Mouse (Mus musculus) fibroblast of lung, adult 2 months (primary cell): Measurements from ENCODE around the gene Caskin2.

Source experiments
- DNase-seq: peaks from one replicate; pipeline ENCODE4 v3.0.0-alpha.2; 2011; ENCODE audit warnings: low read depth

Caskin2 gene

DNA sequence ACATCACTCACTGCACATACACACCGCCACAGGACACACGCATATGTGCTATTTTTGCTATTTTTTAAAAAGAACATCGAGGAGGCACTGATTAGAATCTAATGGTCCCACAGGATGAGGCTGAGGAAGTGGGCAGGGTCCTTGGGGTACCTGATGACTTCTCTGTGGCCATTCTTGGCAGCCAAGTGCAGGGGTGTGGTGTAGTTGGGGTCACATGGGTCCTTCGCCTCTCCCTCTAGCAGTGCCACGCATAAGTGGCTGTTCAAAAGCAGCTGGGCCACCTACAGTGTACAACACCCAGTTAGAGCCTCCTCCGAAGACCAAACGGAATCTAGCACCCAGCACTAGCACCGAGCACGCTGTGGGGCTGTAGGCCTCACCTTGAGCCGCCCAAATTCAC, 7.3 kb downstream of the Caskin2 start:
- DNase-seq: no peak

DNA sequence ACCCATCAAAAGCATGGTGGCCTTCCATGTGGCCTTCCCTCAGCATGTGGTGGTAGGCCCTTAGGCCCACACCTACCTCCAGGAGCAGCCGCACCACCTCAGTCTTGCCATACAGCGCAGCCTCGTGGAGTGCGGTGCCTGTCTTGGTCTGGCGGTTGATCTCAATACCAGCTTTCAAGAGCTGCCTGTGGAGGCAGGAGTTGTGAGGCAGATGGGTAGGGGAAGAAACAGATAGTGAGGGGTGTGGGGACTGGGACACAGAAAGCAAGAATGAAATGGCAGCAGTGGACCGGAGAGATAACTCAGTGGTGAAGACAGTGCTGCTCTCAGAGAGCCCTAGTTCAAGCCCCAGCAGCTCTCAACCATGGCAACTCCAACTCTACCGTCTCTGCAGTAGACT, 8.4 kb downstream of the Caskin2 start:
- DNase-seq: no peak

DNA sequence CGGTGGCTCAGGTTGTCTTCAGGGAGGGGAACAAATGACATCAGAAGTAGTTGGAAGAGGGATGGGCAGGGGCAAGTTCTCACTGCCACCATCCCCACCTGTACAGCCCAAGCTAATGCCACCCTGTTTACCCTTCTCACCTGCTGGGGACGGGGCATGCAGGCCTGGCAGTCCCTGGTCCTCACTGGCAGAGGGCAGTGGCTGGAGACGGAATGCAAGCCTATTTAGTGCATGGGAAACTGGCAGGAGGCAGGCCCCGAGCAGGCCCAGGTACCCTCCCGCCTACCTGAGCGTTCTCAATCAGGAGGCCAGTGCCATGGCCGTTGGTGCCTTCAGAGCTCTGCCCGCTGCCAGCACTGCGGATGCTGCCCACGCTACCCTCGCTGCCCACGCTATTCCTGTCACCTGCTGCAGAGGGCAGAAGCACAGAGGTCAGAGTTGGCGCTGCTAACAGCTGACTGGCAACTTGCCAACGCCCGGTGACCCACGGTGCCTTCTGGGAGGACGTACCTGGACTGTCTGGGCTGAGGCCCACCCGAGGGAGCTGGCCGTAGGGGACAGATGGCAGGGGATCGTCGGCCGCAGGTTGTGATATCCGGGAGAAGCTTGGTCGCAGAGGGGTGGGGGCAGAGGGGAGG, 10.2 kb downstream of the Caskin2 start:
- DNase-seq: no peak

DNA sequence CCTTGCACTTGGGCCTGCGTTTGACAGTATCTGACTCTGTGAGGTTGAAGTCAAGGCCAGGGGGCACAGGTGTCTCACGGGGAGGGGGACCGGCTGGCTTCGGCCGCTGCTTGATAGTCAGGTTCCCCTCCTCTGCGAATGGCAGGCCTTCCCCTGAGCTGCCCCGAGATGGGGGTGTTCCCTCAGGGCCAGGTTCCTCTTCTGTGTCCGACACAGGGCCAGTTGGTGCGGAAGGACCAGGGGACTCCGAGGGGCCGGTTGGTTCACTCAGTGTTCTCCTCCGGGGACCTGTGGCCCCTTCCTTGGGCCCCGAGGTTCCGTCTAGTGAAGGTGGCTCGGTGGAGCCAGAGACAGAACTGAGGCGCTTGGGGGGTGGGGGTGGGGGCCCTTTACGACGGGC, 12.5 kb downstream of the Caskin2 start:
- no peak for DNase-seq

DNA sequence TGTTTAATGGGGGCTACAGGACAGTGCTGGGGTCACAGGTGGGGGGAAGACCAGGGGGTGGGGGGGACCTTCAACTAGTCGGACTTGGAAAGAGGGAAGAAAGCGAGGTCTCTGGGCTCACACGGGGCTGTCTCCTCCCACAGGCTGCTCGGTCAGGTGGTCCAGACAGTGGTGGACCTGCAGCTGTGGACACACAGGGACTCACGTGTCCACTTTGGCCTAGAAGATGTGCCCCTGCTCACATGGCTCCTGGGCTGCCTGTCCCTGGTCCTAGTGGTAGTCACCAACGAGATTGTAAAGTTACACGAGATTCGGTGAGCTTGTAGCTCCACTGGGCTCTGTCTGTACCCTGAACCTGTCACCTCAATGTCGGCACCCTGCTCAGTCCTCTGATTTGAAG, 15.8 kb downstream of the Caskin2 start:
- DNase-seq: no peak

DNA sequence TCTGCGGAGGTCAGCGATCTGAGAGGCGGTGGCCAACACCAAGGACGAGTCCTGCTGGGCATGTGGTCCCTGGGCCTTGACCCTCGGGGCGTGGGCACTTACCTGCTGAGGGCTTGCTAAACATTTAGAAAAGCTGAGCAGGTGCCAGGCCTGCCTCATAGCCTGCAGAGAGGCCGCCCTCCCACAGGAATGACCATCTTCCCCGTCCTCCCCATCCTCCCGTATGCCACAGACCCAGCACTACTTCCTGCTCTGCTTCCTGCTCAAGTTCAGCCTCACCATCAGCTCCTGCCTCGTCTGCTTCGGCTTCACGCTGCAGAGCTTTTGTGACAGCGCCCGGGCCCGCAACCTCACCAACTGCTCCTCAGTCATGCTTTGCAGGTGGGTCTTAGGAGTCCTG, 16.5 kb downstream of the Caskin2 start:
- DNase-seq: no peak

DNA sequence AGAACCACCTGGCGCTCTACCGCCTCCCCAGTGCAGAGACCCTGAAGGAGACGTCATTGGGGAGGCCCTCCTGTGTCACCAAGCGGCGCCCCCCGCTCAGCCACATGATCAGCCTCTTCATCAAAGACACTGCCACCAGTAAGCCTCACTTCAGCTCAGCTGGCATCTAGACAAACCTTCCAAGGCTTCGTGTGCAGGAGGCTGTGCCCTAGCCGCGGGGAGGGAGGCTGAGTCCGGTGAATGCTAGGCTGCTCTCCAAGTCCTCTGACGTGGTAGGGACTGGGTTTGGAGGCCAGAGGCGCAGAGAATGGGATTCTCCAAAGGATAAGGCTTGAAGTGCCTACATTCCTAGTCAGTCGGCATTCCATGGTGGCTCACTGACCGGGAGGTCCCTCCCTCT, 21.1 kb downstream of the Caskin2 start:
- no peak for DNase-seq

DNA sequence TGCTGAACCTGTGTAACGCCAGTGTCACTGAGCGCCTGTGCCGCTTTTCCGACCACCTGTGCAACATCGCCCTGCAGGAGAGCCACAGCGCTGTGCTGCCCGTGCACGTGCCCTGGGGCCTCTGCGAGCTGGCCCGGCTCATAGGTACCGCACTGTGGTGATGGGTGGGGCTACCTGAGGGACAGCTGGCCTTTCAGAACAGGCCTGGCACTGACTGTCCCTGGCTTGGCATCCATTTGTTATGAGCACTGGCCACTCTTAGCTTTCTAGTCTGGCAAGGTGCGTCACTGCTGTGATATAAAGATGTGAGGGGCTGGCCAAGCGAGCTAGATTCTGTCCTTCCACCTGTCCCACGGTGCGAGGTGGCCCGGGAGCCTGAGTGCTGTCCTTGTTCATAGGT, 21.5 kb downstream of the Caskin2 start:
- DNase-seq: no peak

DNA sequence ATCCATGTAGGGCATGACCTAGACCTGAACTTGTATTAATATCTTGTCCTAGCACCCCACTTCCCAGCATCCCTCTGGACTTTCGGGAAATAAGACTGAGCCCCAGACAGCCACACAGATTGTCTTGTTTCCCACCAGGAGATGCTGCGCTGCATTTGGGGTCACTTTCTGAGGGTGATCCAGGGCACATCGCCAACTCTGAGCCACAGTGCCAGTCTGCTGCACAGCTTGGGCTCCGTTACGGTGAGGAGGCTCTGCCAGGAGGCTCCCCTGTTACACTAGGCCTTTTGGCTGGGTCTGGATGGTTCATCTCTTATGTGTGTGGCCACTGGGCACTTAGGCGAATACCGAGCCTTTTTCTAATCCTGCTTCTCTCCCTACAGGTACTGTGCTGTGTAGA, 23.7 kb downstream of the Caskin2 start:
- DNase-seq: no peak

DNA sequence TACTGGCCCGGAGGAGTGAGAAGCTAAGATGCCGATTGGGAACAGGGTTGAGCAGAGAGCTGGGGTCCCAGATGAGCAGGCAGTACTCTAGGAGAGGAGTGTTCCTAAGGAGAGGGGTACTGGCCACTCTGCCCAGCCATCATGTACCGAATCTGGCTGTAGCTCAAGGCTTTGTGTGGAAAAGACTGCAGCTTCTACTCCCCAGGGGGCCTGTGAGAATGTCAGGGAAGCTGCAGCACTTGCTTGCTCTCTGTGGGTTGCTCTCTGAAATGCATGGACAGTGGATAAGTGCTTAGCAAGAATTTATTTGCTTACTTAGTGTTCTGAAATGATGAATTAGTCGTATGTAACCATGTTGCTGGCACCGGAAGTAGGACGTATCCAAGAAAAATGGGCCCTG, 27.0 kb downstream of the Caskin2 start:
- no peak for DNase-seq

DNA sequence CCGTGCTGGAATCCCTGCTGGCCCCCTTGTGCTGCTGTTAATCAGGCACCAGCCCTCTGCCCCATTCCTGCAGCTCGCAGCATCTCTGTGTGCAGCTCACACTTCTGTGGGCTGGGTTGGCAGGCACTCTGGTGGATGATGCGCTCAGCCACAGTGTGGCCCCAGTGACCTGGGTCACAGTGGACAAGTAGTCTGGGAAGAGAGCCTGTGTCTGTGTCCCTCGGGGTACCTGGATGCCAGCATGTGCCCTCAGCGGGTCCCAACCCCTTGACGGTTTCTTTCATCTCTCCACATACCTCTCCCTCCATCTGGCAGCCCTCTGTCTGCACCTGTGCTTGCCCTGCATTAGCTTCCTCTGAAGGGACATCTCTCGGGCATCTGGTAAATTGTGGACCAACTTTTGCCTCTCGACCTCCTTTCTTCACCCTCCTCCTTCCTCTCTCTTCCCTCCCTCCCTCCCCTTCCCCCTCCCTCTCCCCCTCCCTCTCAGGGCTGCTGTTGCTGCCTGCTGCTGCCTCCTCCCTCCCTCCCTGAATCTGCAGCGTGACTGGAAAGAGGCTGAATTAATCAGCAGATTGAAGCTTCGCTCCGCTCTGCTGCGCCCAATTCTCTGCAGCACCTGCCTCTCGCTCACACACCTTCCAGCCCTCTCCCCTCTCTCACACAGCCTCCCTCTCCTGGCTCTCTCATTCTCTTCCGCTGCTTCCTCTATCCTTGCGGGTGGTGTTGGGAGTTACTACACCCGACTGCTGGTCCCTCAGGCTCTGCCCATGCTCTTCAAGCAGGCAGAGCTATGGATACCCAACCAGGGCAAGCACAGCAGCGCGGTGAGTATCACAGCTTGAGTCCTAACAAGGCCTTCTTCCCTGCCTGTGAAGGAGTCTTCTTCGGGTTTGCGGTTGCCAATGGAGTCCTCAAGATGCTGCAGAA, 33.0 kb downstream of the Caskin2 start:
- no peak for DNase-seq

DNA sequence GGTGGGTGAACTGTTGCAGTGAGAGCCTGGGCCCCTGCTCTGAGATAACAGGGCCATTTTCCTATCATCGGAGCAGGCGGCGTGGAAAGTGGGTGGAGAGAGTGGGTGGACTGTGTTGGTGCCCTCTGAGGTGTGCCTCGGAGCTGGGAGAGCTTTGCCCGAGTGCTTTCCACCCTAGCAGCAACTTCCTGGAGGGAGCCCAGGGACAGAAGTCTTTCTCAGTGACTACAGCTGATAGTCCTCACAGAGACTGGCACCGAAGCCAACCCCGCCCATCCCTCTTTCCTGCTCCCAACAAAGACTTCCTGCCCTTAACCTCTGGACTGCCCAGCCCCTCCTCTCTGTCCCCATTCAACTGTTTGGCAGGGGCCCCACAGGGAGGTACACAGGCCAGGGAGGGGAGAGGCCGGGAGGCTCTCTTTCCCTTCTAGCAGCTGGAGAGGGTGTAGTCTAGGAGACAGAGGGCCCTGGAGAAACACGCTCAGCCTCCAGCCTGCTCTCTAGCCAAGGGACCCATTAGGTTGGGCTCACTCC, 34.3 kb downstream of the Caskin2 start:
- peak; percentile 24 for DNase-seq

DNA sequence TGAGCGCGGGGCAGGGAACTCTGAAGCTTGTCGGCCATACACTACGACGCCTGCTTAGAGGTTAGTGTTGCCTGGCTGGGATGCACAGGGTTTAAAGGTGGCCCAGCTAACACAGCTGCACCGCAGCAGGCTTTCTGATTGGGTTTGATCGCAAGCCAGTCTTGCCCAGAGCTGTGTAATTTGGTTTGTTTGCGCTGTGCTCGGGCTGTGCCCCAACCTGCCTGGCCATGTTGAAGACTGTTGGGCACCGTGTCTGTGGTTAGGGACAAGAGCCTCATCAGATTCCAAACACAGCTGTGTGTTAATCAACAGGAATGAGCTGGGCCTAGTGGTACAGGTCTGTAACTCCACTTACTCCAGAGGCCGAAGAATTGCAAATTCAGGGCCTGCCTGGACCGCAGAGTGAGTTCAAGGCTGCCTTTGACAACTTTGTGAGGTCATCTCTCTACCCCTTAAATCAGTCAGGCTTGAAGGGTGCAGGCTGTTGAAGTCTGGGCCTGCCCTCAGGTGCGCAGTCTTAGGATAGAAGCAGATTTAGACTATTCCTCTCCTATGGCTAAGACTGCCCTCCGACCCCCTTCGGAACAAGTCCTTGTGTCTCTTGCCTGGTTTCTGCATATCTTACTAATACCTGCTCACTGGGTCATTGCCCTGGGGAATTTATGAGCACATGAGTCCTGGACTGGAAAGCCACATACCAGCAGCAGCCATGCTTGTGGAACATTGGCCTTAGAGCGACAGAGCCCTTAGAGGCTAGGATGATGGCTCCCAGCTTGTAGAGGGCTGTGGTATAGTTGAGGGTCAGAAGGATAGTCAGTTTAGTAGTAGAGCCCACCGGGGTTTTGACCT, 35.7 kb downstream of the Caskin2 start:
- peak; percentile 15 for DNase-seq

DNA sequence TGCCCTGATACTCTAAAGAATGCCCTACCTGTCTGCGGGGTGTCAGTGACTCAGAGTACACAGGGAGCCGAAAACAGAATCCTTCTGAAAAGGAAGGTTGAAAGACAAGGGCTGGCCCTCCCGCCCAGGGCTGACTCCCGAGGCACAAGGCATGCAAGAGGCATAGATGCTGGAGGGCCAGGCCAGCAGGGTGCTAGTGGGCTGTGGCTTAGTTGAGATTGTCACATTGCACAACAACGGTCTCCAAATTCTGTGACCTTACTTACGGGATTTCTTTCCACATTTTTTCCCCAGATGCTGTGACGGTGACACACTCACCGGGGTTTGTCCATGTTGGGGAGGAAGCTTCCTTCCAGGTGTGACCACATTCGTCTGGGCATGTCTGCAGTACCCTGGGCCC, 36.5 kb downstream of the Caskin2 start:
- no peak for DNase-seq

DNA sequence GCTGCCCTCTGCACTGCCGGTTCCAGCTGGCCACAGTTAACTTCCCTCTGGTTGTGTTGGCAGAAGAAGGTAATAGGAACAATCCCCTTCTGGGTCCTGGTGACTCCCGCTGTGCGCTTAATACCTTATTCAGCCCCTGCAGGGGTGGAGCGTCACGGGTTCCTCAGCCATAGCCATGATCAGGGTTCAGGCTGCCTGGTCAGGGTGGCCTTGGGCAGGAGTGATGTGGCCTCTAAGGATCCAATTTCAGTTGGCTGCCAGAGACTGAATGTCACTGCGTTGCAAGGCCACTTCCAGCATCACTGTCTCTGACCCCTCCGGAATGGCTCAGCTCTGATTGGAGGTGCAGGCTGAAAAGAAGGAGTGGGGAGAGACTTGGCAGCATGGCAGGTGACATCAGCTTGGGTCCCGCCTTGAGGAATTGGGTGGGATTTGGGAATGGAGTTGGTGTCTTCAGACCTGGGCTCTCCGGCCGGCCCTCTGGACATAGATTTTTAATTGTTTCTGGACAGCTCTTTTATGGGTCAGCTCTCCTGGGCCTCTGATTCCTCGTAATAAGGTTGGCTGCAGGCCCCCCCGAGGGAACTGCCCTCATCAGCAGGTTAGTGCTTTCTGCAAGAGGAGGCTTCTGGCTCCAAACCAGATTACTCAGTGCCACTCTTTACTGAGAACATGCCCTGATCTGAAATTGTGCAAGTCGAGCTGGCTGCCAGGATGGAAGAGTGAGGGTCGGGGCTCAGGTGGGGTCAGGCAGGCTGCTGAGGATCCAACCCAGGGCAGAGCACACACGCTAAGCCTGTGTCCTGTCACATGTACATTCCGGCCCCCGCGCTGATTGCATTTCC, 37.4 kb downstream of the Caskin2 start:
- DNase-seq: peak; percentile 44

DNA sequence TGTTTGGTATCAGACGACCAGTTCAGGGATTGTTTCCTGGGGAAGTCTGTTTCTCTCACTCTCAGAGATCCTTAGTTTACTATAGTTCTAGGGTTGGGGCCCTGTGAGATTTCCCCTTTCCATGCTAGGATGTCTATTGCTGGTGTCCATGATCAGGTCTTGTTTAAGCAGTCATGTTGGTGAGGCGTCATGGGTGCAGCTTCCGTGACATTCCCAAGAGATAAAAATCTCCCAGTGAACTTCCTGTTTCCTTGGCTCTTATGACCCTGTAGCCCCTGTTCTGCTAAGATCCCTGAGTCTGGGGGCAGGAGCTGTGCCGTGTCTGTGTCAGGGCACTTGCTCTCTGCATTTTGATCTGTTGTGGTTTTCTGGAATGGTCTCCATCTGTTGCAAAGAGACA, 38.8 kb downstream of the Caskin2 start:
- no peak for DNase-seq

DNA sequence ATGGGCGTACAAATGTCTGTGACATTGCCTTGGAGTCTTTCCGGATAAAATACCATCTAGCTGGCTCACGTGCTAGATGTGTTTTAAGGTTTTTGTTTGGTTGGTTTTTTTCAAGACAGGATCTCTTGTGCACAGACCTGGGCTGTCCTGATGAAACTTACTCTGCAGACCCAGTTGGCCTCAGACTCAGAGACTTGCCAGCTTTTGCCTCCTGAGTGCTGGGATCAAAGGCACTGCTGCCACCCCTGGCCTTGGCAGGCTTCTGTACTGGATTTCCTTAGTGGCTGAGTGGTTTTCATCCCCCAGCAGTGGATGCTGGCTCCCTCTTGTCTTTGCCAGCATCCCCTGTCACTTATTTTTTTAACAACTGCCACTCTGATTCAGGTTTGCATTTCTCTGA, 44.5 kb downstream of the Caskin2 start:
- no peak for DNase-seq

DNA sequence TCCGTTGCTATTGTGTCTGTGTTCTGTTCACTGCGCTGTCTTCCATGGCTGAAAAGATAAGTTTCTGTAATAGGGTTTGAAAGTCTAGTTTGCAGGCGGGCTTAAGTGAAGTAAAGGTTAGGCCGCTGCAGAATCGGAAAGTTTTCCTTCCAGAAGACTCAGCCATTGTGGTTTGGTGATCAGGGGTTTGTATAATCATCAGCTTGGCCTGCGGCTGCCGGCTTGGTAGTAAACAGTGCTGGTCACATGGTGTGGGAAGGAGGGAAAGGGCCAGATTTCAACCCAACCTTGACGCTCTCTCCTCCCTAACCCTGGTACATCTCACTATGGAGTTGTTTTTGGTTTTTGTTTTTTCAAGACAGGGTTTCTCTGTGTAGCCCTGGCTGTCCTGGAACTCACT, 46.5 kb downstream of the Caskin2 start:
- DNase-seq: peak; percentile 18

DNA sequence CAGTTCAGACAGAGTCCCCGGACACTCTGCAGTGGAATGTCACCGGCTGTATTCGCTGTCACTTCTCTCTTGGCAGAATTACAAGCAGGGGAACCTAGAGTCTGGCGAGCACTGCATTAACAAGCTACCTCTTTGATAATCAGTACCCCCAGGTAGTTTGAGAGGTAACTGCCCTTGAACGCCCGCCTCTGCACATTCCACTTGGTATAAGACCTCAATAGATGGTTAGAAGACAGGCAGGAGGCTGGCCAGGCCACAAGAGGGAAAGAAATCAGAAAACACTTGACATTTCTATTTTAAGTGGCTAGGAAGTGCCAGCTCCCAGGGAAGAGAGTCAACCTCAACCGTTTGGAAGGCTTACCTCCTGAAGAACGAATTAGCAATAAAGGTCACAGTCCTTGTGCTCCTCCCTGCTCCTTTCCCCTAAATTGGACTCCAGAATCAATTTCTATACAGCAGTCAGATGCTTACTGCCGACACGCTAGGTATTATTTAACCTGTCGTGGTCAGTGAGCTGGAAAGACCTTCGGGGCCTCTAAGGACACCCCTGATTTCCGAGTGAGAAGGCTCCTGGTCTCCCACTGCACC, 47.0 kb downstream of the Caskin2 start:
- DNase-seq: peak; percentile 12

DNA sequence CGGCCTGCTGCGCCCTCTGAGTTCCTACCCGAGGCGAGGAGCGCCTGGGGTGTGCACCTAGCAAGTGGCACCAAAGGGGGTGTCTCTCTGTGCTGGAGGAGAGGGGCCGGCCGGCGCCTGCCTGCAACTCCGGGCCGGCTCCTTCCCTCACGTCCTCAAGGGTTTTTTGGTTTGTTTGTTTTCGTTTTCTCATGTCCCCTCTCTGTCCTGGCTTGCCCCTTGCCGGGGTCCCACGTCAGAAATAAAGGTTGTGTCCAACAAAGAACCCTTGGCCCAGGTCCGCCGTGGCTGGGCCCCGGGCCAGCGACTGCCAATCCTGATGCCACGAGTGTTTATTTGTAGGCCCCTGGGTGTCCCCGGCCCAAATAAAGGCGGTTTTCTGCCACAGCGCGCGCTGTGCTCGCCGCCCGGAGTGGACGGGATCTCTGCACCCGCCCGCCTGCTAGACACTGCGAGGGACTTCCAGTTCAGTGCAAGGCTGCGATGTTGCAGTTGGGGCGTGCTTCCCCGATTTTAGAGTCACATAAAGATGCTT, 47.8 kb downstream of the Caskin2 start:
- no peak for DNase-seq

DNA sequence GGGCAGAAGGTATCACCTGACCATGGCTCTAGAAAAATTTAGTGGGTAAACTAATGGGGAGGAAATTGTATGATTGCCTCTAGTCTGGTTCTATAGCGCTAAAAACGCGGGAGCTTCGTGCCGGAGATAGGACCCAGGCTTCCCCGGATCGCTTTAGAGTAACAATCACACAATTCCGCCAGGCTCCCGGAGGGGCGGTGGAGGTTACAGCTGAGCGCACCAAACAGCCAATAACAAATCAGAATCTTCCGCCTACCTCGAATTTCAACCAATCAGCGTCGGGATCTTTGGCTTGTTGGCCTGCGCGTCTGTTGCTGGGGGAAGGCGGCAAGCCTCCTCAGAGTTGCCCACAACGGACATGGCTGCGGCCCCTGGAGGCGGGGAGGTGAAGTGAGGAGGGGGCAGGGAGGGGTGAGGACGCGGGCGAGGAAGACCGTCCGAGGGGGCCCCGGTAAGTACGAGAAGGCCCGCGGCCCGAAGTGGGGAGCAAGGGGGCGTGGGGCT, 48.3 kb downstream of the Caskin2 start, which contains the start of gene Tmem94:
Tmem94 (plus strand) TSS at position 331 of the 504 bp plus-strand sequence.
- peak; percentile 91 for DNase-seq
